In the genomic region with DNA sequence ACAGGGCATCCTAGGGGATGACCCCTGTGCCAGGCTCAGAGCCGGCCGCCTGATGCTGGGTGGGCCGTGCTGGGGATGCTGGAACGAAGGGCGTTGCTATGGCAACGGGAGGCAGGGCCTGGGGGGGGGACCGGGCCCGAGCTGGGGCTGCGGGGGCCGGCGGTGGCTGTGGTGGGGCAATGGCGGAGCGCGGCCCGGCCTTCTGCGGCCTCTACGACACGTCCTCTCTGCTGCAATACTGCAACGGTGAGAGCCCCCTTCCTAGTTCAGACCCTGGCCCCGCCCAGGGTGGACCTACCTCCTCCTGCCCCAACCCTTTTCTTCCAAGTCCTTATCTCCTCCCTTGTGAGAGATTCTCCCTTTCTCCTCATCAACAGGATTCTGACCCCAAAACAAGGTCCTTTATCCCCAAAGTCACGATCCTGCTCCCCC, we compare ENCODE assay signal across 10 mouse cellular contexts. TPM values are rescaled to one million over a fixed set of nuclear protein-coding genes. Genes with fewer than 3 reads are reported as not detected.
DNase-seq lines count a peak whose midpoint lies in the region; ATAC-seq lines count a peak whose summit lies in the region.
"Had no signal": no experiment of that assay in that cellular context is flagged by ENCODE, and none has a peak within 500 bp of the region (broad histone marks: within the 10 kb centered on the region; RNA-seq: fewer than 3 reads in every experiment).

No protein-coding gene starts in this region.

- H3K4me3 ChIP-seq in neural tube, embryonic 11.5 days (ENCODE audit: low read depth, low read length): peak overlapping the region; percentile 35
- peak overlapping the region; percentile 12 for H3K4me3 ChIP-seq in intestine, embryonic 15.5 days (replicated peaks)
- H3K4me3 ChIP-seq in neural tube, embryonic 13.5 days: peak overlapping the region; percentile 67

- H3K36me3 ChIP-seq in neural tube, embryonic 11.5 days (ENCODE audit: control insufficient read depth, insufficient read depth, low read length): no peaks in the 10 kb centered on the region
- H3K36me3 ChIP-seq in intestine, embryonic 15.5 days: no peaks in the 10 kb centered on the region
- H3K36me3 ChIP-seq in neural tube, embryonic 13.5 days: peaks cover 2% of the 10 kb centered on the region; the same call in 1 of the 2 replicates

- no peaks in the 10 kb centered on the region for H3K9me3 ChIP-seq in neural tube, embryonic 11.5 days (ENCODE audit: control insufficient read depth, low read length)
- no peaks in the 10 kb centered on the region; the same call in 1 of the 2 replicates for H3K9me3 ChIP-seq in intestine, embryonic 15.5 days
- H3K9me3 ChIP-seq in neural tube, embryonic 13.5 days: no peaks in the 10 kb centered on the region

- ATAC-seq in neural tube, embryonic 11.5 days (ENCODE audit: insufficient read depth, low FRiP score, low TSS enrichment): peak; percentile 33
- ATAC-seq in intestine, embryonic 15.5 days: no peak
- peak; percentile 51 for ATAC-seq in neural tube, embryonic 13.5 days (ENCODE audit: low read depth)
- no peak for ATAC-seq in erythroblast, adult 5-6 weeks (replicated peaks; ENCODE audit: low FRiP score, poor library complexity, severe bottlenecking)

- peak; percentile 88 for DNase-seq in cerebellum, adult 11-12 months
- DNase-seq in cerebellum, adult 9-11 months: no peak
- no peak for DNase-seq in neural tube, embryonic 11.5 days (ENCODE audit: low spot score)
- no peak for DNase-seq in neural tube, embryonic 10.5 days (ENCODE audit: extremely low spot score, low spot score)
- no peak for DNase-seq in embryo, embryonic 11 days
- DNase-seq: thymus, postnatal 25 days had no signal

- peaks cover 48% of the 10 kb centered on the region for H3K27me3 ChIP-seq in neural tube, embryonic 11.5 days (ENCODE audit: control insufficient read depth, insufficient read depth, low read length)
- peaks cover 53% of the 10 kb centered on the region for H3K27me3 ChIP-seq in intestine, embryonic 15.5 days (replicated peaks)
- peaks cover 55% of the 10 kb centered on the region for H3K27me3 ChIP-seq in neural tube, embryonic 13.5 days

- H3K4me1 ChIP-seq in neural tube, embryonic 11.5 days (ENCODE audit: control insufficient read depth, insufficient read depth, low read length): peaks cover 2% of the 10 kb centered on the region; the same call in 1 of the 2 replicates
- H3K4me1 ChIP-seq in intestine, embryonic 15.5 days (replicated peaks): peaks cover 26% of the 10 kb centered on the region
- peaks cover 58% of the 10 kb centered on the region for H3K4me1 ChIP-seq in neural tube, embryonic 13.5 days (replicated peaks)

- peak overlapping the region; percentile 54 for H3K9ac ChIP-seq in neural tube, embryonic 11.5 days (ENCODE audit: low read length)
- no peak overlapping the region for H3K9ac ChIP-seq in intestine, embryonic 15.5 days
- peak overlapping the region; percentile 85 for H3K9ac ChIP-seq in neural tube, embryonic 13.5 days

- 2% methylated on average over 18 of the region's 21 CpGs for WGBS in neural tube, embryonic 11.5 days
- 6% methylated on average over 20 of the region's 21 CpGs for WGBS in intestine, embryonic 15.5 days
- WGBS in neural tube, embryonic 13.5 days: 2% methylated on average over 21 of the region's 21 CpGs

- no peak overlapping the region for H3K27ac ChIP-seq in neural tube, embryonic 11.5 days (ENCODE audit: low read depth, low read length)
- H3K27ac ChIP-seq in intestine, embryonic 15.5 days: no peak overlapping the region
- peak overlapping the region; percentile 85 for H3K27ac ChIP-seq in neural tube, embryonic 13.5 days (replicated peaks)

- H3K4me2 ChIP-seq in neural tube, embryonic 11.5 days (ENCODE audit: low read depth): peak overlapping the region; percentile 57
- peak overlapping the region; percentile 35 for H3K4me2 ChIP-seq in intestine, embryonic 15.5 days (replicated peaks)
- peak overlapping the region; percentile 68 for H3K4me2 ChIP-seq in neural tube, embryonic 13.5 days

RNA-seq across cellular contexts. Expression of a gene that starts 0.3 kb away (rescaled TPM):
- 1.3 and 2.0 TPM in 2 replicates for polyA plus RNA-seq in neural tube, embryonic 11.5 days (2014; fragmentation: Nextera tagmentation; extraction: Ambion mirVana)
- 6.5 and 7.3 TPM in 2 replicates for polyA plus RNA-seq in intestine, embryonic 15.5 days (2015; fragmentation: Nextera tagmentation; extraction: Ambion mirVana)
- polyA plus RNA-seq in neural tube, embryonic 13.5 days (2015; fragmentation: Nextera tagmentation; extraction: Ambion mirVana): 6.8 and 8.1 TPM in 2 replicates
- 1.5 and 2.1 TPM in 2 replicates for total RNA-seq in erythroblast, adult 5-6 weeks (2015; ENCODE audit: low replicate concordance)
- total RNA-seq in erythroblast, adult 5-6 weeks (2017; ENCODE audit: low replicate concordance): 2.8 and 3.7 TPM in 2 replicates

RNA-seq across cellular contexts. Expression of a gene that starts 10.6 kb away (rescaled TPM):
- 0.69 and 0.76 TPM in 2 replicates for polyA plus RNA-seq in neural tube, embryonic 11.5 days (2014; fragmentation: Nextera tagmentation; extraction: Ambion mirVana)
- polyA plus RNA-seq in intestine, embryonic 15.5 days (2015; fragmentation: Nextera tagmentation; extraction: Ambion mirVana): 2.5 and 2.8 TPM in 2 replicates
- polyA plus RNA-seq in neural tube, embryonic 13.5 days (2015; fragmentation: Nextera tagmentation; extraction: Ambion mirVana): 1.3 and 1.4 TPM in 2 replicates
- 0.42 TPM in 1 of 2 replicates, not detected in the other for total RNA-seq in erythroblast, adult 5-6 weeks (2015; ENCODE audit: low replicate concordance)
- total RNA-seq in erythroblast, adult 5-6 weeks (2017; ENCODE audit: low replicate concordance): not detected in 2 replicates
- total RNA-seq: neutrophil, adult 5-6 weeks had no signal

RNA-seq across cellular contexts. Expression of a gene that starts 27.0 kb away (rescaled TPM):
- polyA plus RNA-seq in neural tube, embryonic 11.5 days (2014; fragmentation: Nextera tagmentation; extraction: Ambion mirVana): 148 and 152 TPM in 2 replicates
- polyA plus RNA-seq in intestine, embryonic 15.5 days (2015; fragmentation: Nextera tagmentation; extraction: Ambion mirVana): 138 TPM in 2 replicates
- polyA plus RNA-seq in neural tube, embryonic 13.5 days (2015; fragmentation: Nextera tagmentation; extraction: Ambion mirVana): 108 and 118 TPM in 2 replicates
- total RNA-seq in erythroblast, adult 5-6 weeks (2015; ENCODE audit: low replicate concordance): 15.0 TPM in 2 replicates
- total RNA-seq in erythroblast, adult 5-6 weeks (2017; ENCODE audit: low replicate concordance): 20.2 and 22.0 TPM in 2 replicates

RNA-seq across cellular contexts. Expression of a gene that starts 27.4 kb away (rescaled TPM):
- polyA plus RNA-seq in neural tube, embryonic 11.5 days (2014; fragmentation: Nextera tagmentation; extraction: Ambion mirVana): 12.9 and 13.9 TPM in 2 replicates
- polyA plus RNA-seq in intestine, embryonic 15.5 days (2015; fragmentation: Nextera tagmentation; extraction: Ambion mirVana): 9.2 and 11.5 TPM in 2 replicates
- polyA plus RNA-seq in neural tube, embryonic 13.5 days (2015; fragmentation: Nextera tagmentation; extraction: Ambion mirVana): 21.7 and 22.2 TPM in 2 replicates
- total RNA-seq in erythroblast, adult 5-6 weeks (2015; ENCODE audit: low replicate concordance): 1.3 and 6.7 TPM in 2 replicates
- total RNA-seq in erythroblast, adult 5-6 weeks (2017; ENCODE audit: low replicate concordance): 0.70 and 1.3 TPM in 2 replicates

RNA-seq across cellular contexts. Expression of a gene that starts 35.8 kb away (rescaled TPM):
- 2.4 and 2.6 TPM in 2 replicates for polyA plus RNA-seq in neural tube, embryonic 11.5 days (2014; fragmentation: Nextera tagmentation; extraction: Ambion mirVana)
- polyA plus RNA-seq in intestine, embryonic 15.5 days (2015; fragmentation: Nextera tagmentation; extraction: Ambion mirVana): 1.4 and 1.5 TPM in 2 replicates
- 2.0 and 2.6 TPM in 2 replicates for polyA plus RNA-seq in neural tube, embryonic 13.5 days (2015; fragmentation: Nextera tagmentation; extraction: Ambion mirVana)
- total RNA-seq in erythroblast, adult 5-6 weeks (2015; ENCODE audit: low replicate concordance): 0.19 TPM in 1 of 2 replicates, not detected in the other
- total RNA-seq in erythroblast, adult 5-6 weeks (2017; ENCODE audit: low replicate concordance): not detected in 2 replicates
- total RNA-seq: neutrophil, adult 5-6 weeks had no signal

Comparison
In these comparisons a context has a peak if more than half of its experiments do, and no peak if none do; other contexts are left out.
1. ATAC-seq: peak in neural tube, embryonic 11.5 days (single experiment) and neural tube, embryonic 13.5 days (single experiment); none in intestine, embryonic 15.5 days (single experiment) and erythroblast, adult 5-6 weeks (single experiment).
2. H3K4me3 ChIP-seq: peak in every context shown above with its lines; median percentile 67 in neural tube, embryonic 13.5 days; 35 in neural tube, embryonic 11.5 days; 12 in intestine, embryonic 15.5 days.
3. Peak in every context shown above with its lines, with median percentiles within 50 percentile points of each other: H3K4me2 ChIP-seq.